Mouse (Mus musculus) stomach, embryonic 14.5 days (tissue): ENCODE results near the gene Scpep1. TPM values are rescaled to one million over a fixed set of nuclear protein-coding genes. Genes with fewer than 3 reads are reported as not detected.

Experiments used
- ATAC-seq: fragments of 200-750 bp; cut with Nextera tagmentation; 2 replicates; pipeline ENCODE4 v1.8.0; 2017; ENCODE audit warnings: low read depth, moderate TSS enrichment; ENCODE audit not compliant: insufficient number of reproducible peaks, insufficient read depth, low FRiP score
- H3K27ac ChIP-seq: fragments of 300-500 bp; sonication (generic); 2 replicates; pipeline ENCODE4 v1.5.1; 2014; ENCODE audit warnings: mild to moderate bottlenecking, low read length, moderate library complexity, mixed read lengths
- H3K27me3 ChIP-seq: fragments of 300-500 bp; sonication (generic); 2 replicates; pipeline ENCODE4 v1.6.1; 2014; ENCODE audit warnings: low read length, control low read depth, mixed read lengths; ENCODE audit not compliant: control insufficient read depth, insufficient read depth
- H3K36me3 ChIP-seq: fragments of 300-500 bp; sonication (generic); 2 replicates; pipeline ENCODE4 v1.6.1; 2014; ENCODE audit warnings: mild to moderate bottlenecking, control low read depth, low read length, moderate library complexity, mixed read lengths; ENCODE audit not compliant: control insufficient read depth, insufficient read depth
- H3K4me1 ChIP-seq: fragments of 300-500 bp; sonication (generic); 2 replicates; pipeline ENCODE4 v1.6.1; 2014; ENCODE audit warnings: low read length, control low read depth, mixed read lengths; ENCODE audit not compliant: control insufficient read depth, insufficient read depth
- H3K4me2 ChIP-seq: fragments of 300-500 bp; sonication (generic); replicated peaks from 2 replicates; pipeline ENCODE4 v1.6.1; 2014; ENCODE audit warnings: low read depth, low read length, control low read depth
- H3K4me3 ChIP-seq: fragments of 300-500 bp; sonication (generic); 2 replicates; pipeline ENCODE4 v1.5.1; 2014; ENCODE audit warnings: low read depth, low read length, control low read depth
- H3K9ac ChIP-seq: fragments of 300-500 bp; sonication (generic); replicated peaks from 2 replicates; pipeline ENCODE4 v1.6.1; 2014; ENCODE audit warnings: low read depth, mild to moderate bottlenecking, control low read depth, low read length, moderate library complexity, mixed read lengths
- H3K9me3 ChIP-seq: fragments of 300-500 bp; sonication (generic); 2 replicates; pipeline ENCODE4 v1.6.1; 2016; ENCODE audit warnings: low read depth, low read length, control low read depth; ENCODE audit not compliant: control insufficient read depth
- WGBS: fragments of 180-500 bp; shearing (Covaris S2); extraction: QIAGEN DNeasy Blood & Tissue Kit; methylation state at CpG from one replicate; pipeline ENCODE4 v1.1.7; 2014; 5-methylcytosine and 5-hydroxymethylcytosine counted together
- polyA plus RNA-seq: library from polyadenylated mRNA; unstranded; fragments of >200 nt; fragmentation: Nextera tagmentation; extraction: Ambion mirVana; gene quantifications from 2 replicates; pipeline ENCODE4 v1.2.1, GENCODE M21; 2014

Scpep1 gene
- polyA plus RNA-seq, 1 experiment from 2014 or later, result 73.5 TPM

- WGBS, result 63% methylated on average over 5 of the region's 5 CpGs
- H3K4me2 ChIP-seq, result no peak overlapping the region
- H3K27ac ChIP-seq, result no peak overlapping the region
- H3K4me1 ChIP-seq, result no peaks in the 10 kb centered on the region
- no peaks in the 10 kb centered on the region for H3K9me3 ChIP-seq
- H3K4me3 ChIP-seq, result no peak overlapping the region
- H3K36me3 ChIP-seq, result peaks cover 28% of the 10 kb centered on the region
- H3K27me3 ChIP-seq, result no peaks in the 10 kb centered on the region
- ATAC-seq, result peak; percentile 42; the same call in 1 of the 2 replicates
- no peak overlapping the region for H3K9ac ChIP-seq
Observed at GRCm38 (mm10) chr11:88989530-88989929, 34.3 kb upstream of the Scpep1 start.

DNA sequence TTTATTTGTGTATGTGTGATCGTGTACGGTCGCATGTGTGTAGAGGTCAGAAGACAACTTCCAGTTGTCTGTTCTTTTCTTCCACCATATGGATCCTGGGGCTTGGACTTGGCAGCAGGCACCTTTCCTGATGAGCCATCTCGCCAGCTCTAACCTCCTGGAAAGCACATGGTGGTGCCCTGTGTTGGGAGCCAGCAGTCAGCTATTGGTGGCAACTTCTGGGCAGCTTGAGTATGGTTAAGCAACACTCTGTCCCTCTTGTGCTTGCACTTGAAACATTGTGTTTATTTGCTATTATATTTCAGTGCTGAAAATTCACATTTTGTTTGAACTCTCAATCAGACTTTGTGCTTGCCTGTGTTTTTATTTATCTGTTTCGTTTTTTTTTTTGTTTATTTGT, 33.7 kb upstream of the Scpep1 start:
- no peaks in the 10 kb centered on the region for H3K4me1 ChIP-seq
- no peaks in the 10 kb centered on the region for H3K9me3 ChIP-seq
- no peak for ATAC-seq
- WGBS, result 79% methylated on average over 5 of the region's 5 CpGs
- no peak overlapping the region for H3K9ac ChIP-seq
- no peak overlapping the region for H3K4me3 ChIP-seq
- no peak overlapping the region for H3K4me2 ChIP-seq
- peaks cover 34% of the 10 kb centered on the region for H3K36me3 ChIP-seq
- no peaks in the 10 kb centered on the region for H3K27me3 ChIP-seq
- no peak overlapping the region for H3K27ac ChIP-seq

DNA sequence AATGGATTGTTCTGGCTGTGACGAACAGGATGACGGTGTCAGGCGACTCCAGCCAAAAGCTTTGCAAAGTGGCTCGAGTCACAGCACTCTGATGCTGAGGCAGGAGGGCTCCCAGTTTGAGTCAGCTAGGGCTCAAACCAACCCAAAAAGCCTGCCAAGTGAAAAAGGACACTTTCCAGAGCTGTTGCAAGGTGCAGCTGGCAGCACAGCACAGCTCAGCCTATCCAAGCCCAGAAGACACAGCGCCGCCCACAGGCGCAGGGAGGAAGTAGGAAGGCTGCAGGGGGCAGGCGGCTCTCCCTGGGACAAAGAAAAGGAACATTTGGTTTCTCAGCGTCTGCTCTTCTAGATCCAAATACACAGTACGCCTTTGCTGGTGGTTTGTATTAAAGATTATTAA, 31.4 kb upstream of the Scpep1 start:
- no peak overlapping the region for H3K27ac ChIP-seq
- WGBS, result 83% methylated on average over 10 of the region's 10 CpGs
- no peak for ATAC-seq
- no peak overlapping the region for H3K4me3 ChIP-seq
- no peaks in the 10 kb centered on the region for H3K9me3 ChIP-seq
- H3K36me3 ChIP-seq, result peaks cover 40% of the 10 kb centered on the region
- H3K4me2 ChIP-seq, result no peak overlapping the region
- H3K27me3 ChIP-seq, result no peaks in the 10 kb centered on the region
- no peak overlapping the region for H3K9ac ChIP-seq
- H3K4me1 ChIP-seq, result no peaks in the 10 kb centered on the region

- Histone ChIP-seq H3K9ac (no peak overlapping the region), H3K9me3 (no peaks in the 10 kb centered on the region), H3K4me1 (no peaks in the 10 kb centered on the region), H3K4me3 (no peak overlapping the region), H3K27me3 (no peaks in the 10 kb centered on the region), H3K36me3 (peaks cover 28% of the 10 kb centered on the region), H3K4me2 (no peak overlapping the region), H3K27ac (no peak overlapping the region)
- no peak for ATAC-seq
- 85% methylated on average over 8 of the region's 8 CpGs for WGBS
Observed at GRCm38 (mm10) chr11:88981337-88981736, 26.1 kb upstream of the Scpep1 start.

GRCm38 (mm10) chr11:88977188-88977587, 21.9 kb upstream of the Scpep1 start:
- H3K4me3 ChIP-seq, result no peak overlapping the region
- H3K27me3 ChIP-seq, result no peaks in the 10 kb centered on the region
- ATAC-seq, result no peak
- no peak overlapping the region for H3K9ac ChIP-seq
- peaks cover 4% of the 10 kb centered on the region; the same call in 1 of the 2 replicates for H3K36me3 ChIP-seq
- 0 out of 2 replicates have a peak, but pooled peaks cover 4% of the 10 kb centered on the region for H3K4me1 ChIP-seq
- whole genome bisulfite sequencing, result 96% methylated on average over 5 of the region's 5 CpGs
- no peak overlapping the region for H3K4me2 ChIP-seq
- H3K27ac ChIP-seq, result no peak overlapping the region
- H3K9me3 ChIP-seq, result no peaks in the 10 kb centered on the region

DNA sequence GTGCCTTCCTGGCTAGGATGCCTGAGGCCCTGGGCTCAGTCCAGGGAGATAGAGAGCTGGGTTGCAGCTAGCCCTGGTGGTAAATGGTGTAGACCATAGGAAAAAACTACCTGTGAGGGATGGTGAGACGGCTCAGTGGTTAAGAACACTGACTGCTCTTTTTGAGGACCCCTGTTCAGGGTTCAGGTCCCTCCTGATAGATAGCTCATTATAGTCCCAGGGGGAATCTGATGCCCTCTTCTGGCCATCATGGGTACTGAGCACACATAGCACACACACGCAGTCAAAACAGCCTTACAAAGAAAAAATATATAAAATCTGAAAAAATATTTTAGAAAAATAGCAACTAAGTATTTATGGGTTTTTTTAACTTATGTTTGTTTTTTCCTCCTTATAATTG, 21.1 kb upstream of the Scpep1 start:
- H3K9me3 ChIP-seq, result no peaks in the 10 kb centered on the region
- no peak overlapping the region for H3K4me3 ChIP-seq
- peaks cover under 1% of the 10 kb centered on the region; the same call in 1 of the 2 replicates for H3K36me3 ChIP-seq
- H3K27me3 ChIP-seq, result no peaks in the 10 kb centered on the region
- H3K4me1 ChIP-seq, result 0 out of 2 replicates have a peak, but pooled peaks cover 4% of the 10 kb centered on the region
- no peak overlapping the region for H3K4me2 ChIP-seq
- no peak overlapping the region for H3K27ac ChIP-seq
- H3K9ac ChIP-seq, result no peak overlapping the region
- WGBS, result 95% methylated on average over 2 of the region's 2 CpGs
- ATAC-seq, result no peak

GRCm38 (mm10) chr11:88973776-88974701, 18.8 kb upstream of the Scpep1 start:
- Histone ChIP-seq H3K9me3 (no peaks in the 10 kb centered on the region), H3K27me3 (no peaks in the 10 kb centered on the region), H3K4me2 (peak overlapping the region; percentile 48), H3K36me3 (no peaks in the 10 kb centered on the region), H3K27ac (peak overlapping the region; percentile 84), H3K4me3 (peak overlapping the region; percentile 75), H3K9ac (peak overlapping the region; percentile 75), H3K4me1 (0 out of 2 replicates have a peak, but pooled peaks cover 4% of the 10 kb centered on the region)
- peak; percentile 86 for ATAC-seq
- WGBS, result 2% methylated on average over 62 of the region's 62 CpGs

DNA sequence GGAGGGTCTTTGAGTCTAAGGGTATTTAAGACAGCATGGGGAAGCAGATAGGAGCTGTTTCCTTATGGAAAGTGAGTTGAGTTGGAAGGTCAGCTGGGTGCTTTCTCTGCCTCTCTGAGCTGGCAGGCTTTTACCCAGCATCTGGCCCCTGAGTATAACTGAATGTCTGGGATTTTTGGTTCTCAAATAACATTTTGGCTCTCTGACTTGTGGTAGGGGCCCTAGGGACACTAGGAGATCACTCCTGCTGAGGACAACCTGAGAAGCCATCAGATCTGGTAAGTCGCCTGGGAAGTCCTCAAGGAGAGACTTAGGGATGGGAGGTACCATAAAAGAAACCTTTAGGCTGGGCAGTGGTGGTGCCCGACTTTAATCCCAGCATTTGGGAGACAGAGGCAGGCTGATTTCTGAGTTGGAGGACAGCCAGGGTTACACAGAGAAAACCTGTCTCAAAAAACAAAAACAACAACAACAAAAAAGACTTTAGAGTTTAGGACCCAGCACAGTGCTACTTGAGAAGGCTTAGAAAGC, 15.0 kb upstream of the Scpep1 start, which contains the start of gene Coil:
TSS of gene Coil (plus strand) at position 51 of the 531 bp plus-strand sequence.
- Histone ChIP-seq H3K27me3 (no peaks in the 10 kb centered on the region), H3K36me3 (no peaks in the 10 kb centered on the region), H3K9me3 (no peaks in the 10 kb centered on the region), H3K27ac (no peak within 1 kb of the TSS), H3K4me1 (0 out of 2 replicates have a peak, but pooled peaks cover 4% of the 10 kb centered on the region), H3K4me2 (no peak within 1 kb of the TSS), H3K4me3 (no peak within 1 kb of the TSS), H3K9ac (no peak within 1 kb of the TSS)
- ATAC-seq, result no peak; the same call in 1 of the 2 replicates
- 35% methylated on average over 2 of the region's 2 CpGs for WGBS
